Mouse (Mus musculus) layer of hippocampus, adult 11-12 months (tissue): ENCODE results near the gene 1500015O10Rik.
A peak's percentile ranks its signal among the peaks of the same experiment; 100 is the strongest.

Experiments used
- DNase-seq: peaks from one replicate; pipeline ENCODE4 v3.0.0; 2022; ENCODE audit warnings: low spot score

1500015O10Rik gene

GRCm38 (mm10) chr1:43774126-43774525 lies 43.7 kb downstream of the 1500015O10Rik start:
- DNase-seq, result no peak

- DNase-seq, result no peak
These were observed 45.7 kb downstream of the 1500015O10Rik start for GRCm38 (mm10) chr1:43776106-43776505.

- no peak for DNase-seq
These were observed 50.8 kb downstream of the 1500015O10Rik start for GRCm38 (mm10) chr1:43781195-43781594.

DNA sequence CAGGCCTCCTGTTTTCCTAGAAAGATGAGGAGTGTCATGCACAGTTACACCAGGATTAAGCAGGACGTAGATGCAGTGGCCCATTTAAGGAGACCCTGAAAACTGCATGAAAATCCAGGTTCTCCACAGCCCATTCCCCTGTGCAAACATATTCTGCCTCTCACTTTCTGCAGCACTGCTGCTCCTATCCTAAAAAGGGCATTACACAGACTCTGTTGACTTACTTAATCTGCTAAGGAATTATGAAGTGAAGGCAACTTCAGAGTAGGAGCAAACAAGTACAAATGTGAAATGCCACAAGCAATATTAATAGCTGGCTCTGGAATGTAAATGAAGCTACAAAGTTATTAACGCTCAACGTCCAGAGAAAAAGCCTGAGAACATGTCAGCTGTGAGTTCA lies 51.3 kb downstream of the 1500015O10Rik start:
- no peak for DNase-seq

- peak; percentile 33 for DNase-seq
These were observed 52.3 kb downstream of the 1500015O10Rik start for GRCm38 (mm10) chr1:43782680-43783079.

DNA sequence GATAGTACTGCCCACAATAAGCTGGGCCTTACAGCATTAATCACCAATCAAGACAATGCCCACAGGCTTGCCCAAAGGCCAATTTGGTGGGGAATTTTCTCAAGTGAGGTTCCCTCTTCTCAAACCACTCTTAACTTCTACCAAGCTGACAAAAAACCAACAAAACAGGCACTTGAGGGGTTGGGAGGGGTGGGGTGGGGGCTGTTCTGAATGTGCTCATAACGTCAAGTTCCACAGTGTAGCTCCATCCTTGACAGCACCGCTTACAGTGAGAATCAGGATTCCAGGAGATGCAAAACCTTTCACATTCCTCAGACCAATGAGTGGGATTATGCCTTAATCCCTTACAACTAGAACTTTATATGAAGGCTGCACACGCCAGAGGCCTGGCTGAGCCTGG lies 52.8 kb downstream of the 1500015O10Rik start:
- DNase-seq, result no peak

- no peak for DNase-seq
These were observed 54.9 kb downstream of the 1500015O10Rik start for GRCm38 (mm10) chr1:43785316-43785715.

DNA sequence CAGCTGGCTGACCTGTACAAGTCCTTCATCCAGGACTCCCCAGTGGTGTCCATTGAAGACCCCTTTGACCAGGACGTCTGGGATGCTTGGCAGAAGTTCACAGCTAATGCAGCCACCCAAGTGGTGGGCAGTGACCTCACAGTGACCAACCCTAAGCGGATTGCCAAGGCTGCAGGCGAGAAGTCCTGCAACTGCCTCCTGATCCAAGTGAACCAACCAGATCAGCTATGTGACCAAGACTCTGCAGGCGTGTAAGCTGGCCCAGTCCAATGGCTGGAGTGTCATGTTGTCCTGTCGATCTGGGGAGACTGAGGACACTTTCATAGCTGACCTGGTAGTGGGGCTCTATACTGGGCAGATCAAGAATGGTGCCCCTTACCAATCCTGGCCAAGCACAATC lies 56.3 kb downstream of the 1500015O10Rik start:
- no peak for DNase-seq

DNA sequence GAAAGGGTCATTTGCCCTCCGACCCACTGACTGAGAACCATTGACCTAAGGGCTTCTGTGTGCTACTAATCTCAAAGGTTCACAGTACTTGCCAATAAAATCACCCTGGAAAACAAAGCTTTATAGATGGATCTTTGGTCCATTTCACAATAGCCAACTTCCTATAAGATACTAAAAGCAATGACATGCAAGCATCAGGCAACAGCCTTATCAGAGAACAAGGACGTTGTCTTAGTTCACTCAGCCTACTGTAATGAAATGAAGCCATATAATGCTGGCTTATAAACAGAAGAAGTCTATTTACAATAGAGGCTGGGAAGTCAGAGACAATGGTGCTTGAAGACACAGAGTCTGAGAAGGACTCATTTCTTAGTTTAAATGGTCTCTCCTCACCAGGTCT lies 59.4 kb downstream of the 1500015O10Rik start:
- DNase-seq, result no peak
